Mouse (Mus musculus) ES-E14 (cell line): ENCODE data around the gene Ccdc154. TPM values are rescaled to one million over a fixed set of nuclear protein-coding genes. Genes with fewer than 3 reads are reported as not detected.

Source experiments
- DNase-seq: peaks from one replicate; pipeline ENCODE4 v3.0.0-alpha.2; 2013; ENCODE audit warnings: low read depth, low spot score
- H3K27ac ChIP-seq: 2 replicates; pipeline ENCODE4 v1.5.1; 2012; ENCODE audit warnings: low read depth, mild to moderate bottlenecking, low read length, moderate library complexity, mixed read lengths; ENCODE audit not compliant: poor library complexity, insufficient read depth, severe bottlenecking
- H3K36me3 ChIP-seq: 2 replicates; pipeline ENCODE4 v1.6.1; 2012; ENCODE audit warnings: mild to moderate bottlenecking, low read length, moderate library complexity, mixed read lengths; ENCODE audit not compliant: control insufficient read depth, poor library complexity, insufficient read depth, severe bottlenecking
- H3K4me1 ChIP-seq, 2 experiments: fragments of 150-350 bp in 1 of 2; sonication (generic) in 1 of 2; 2 replicates each; pipeline ENCODE4 v1.6.1; 2012; ENCODE audit warnings: low read length in 2 of 2, mild to moderate bottlenecking in 1 of 2, mixed read lengths in 1 of 2; ENCODE audit not compliant: control insufficient read depth in 2 of 2, insufficient read depth in 2 of 2, poor library complexity in 1 of 2
- H3K4me3 ChIP-seq, 2 experiments: fragments of 150-350 bp in 1 of 2; sonication (generic) in 1 of 2; 2 replicates each; pipeline ENCODE4 v1.5.1; 2012; ENCODE audit warnings: low read length in 2 of 2, low read depth in 1 of 2, mild to moderate bottlenecking in 1 of 2, mixed read lengths in 1 of 2; ENCODE audit not compliant: insufficient read depth in 1 of 2, poor library complexity in 1 of 2, severe bottlenecking in 1 of 2
- H3K9ac ChIP-seq: 2 replicates; pipeline ENCODE4 v1.6.1; 2012; ENCODE audit warnings: low read depth, mild to moderate bottlenecking, low read length, mixed read lengths; ENCODE audit not compliant: poor library complexity, insufficient read depth, severe bottlenecking
- H3K9me3 ChIP-seq: fragments of 150-350 bp; sonication (generic); 2 replicates; pipeline ENCODE4 v1.6.1; 2012; ENCODE audit warnings: low read depth, mild to moderate bottlenecking, low read length; ENCODE audit not compliant: control insufficient read depth, insufficient read depth
- CHD2 ChIP-seq: IDR thresholded peaks from 2 replicates; pipeline ENCODE4 v1.6.1; 2014; ENCODE audit warnings: mild to moderate bottlenecking, low read depth, low read length, inconsistent platforms
- HCFC1 ChIP-seq: IDR thresholded peaks from 2 replicates; pipeline ENCODE4 v1.6.1; 2012; ENCODE audit warnings: low read length, inconsistent platforms, borderline replicate concordance; ENCODE audit not compliant: insufficient read depth
- MAFK ChIP-seq: IDR thresholded peaks from 2 replicates; pipeline ENCODE4 v1.6.1; 2014; ENCODE audit warnings: mild to moderate bottlenecking, low read depth, low read length, inconsistent platforms; ENCODE audit not compliant: insufficient read depth
- ZC3H11A ChIP-seq: IDR thresholded peaks from 2 replicates; pipeline ENCODE4 v1.6.1; 2012; ENCODE audit warnings: low read depth, mild to moderate bottlenecking, inconsistent platforms, low read length, borderline replicate concordance
- ZNF384 ChIP-seq: IDR thresholded peaks from 2 replicates; pipeline ENCODE4 v1.6.1; 2012; ENCODE audit warnings: low read depth, low read length, inconsistent platforms
- in situ Hi-C, 2 experiments: fragments of 600-800 bp; cut with MboI; formaldehyde crosslinking; loops; one replicate each; pipeline ENCODE4 v1.15.1; 2025; ENCODE audit warnings: low sequenced_read_pairs in 2 of 2, inconsistent platforms in 1 of 2; ENCODE audit not compliant: unreplicated experiment in 2 of 2
- total RNA-seq: library from RNA; depleted of rRNA; stranded (reverse); fragments of 300-350 nt; gene quantifications from 2 replicates; pipeline ENCODE4 v1.2.3, GENCODE M21; 2012

Gene Ccdc154
- total RNA-seq, 1 experiment, result 0.18 TPM

DNA sequence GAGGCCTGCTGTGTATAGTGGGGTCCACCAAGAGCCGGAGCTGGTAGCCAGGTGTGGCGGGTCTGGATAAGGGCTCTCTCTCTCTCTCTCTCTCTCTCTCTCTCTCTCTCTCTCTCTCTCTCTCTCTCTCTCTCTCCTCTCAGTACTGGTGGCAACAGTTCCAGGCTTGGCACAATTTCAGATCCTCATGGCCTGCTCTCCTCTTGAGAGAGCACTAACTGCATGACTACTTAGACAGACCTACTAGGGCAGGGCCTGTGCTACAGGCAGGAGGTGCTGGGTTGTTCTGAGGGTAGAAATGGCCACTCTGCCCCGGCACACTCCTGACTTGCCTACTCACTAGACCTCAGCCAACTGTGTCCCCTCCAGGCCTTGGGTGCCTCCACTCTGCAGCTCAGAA lies 10.3 kb downstream of the Ccdc154 start:
- TF ChIP-seq CHD2 (no peak), HCFC1 (no peak), MAFK (no peak), ZNF384 (no peak), ZC3H11A (no peak)
- H3K27ac ChIP-seq, result no peak overlapping the region
- DNase-seq, result no peak
- H3K4me1 ChIP-seq, result peaks cover 0 to 4% of the 10 kb centered on the region in 2 experiments; a peak in 2 of 4 replicates
- H3K9ac ChIP-seq, result no peak overlapping the region
- H3K9me3 ChIP-seq, result no peaks in the 10 kb centered on the region
- in situ Hi-C loops, result no loop called here
- no peaks in the 10 kb centered on the region for H3K36me3 ChIP-seq
- H3K4me3 ChIP-seq, result no peak overlapping the region

DNA sequence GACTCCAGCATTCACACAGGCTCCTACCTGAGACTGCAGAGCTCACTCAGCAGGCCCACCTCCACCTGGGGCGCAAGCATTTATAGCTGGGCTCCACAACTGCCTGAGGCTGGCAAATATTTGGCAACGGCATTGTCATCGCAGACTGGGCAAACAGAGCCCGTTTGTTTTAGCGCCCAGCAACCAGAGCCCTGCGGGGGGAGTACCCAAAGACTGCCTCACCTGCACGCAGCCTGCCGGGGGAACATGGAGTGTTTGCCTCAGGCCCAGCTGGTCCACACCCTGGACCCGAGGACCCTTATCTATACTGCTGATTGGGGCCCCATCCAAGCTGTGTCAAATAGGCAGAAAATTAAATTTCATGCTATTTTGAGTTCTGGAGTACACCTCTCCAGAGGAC lies 13.2 kb downstream of the Ccdc154 start, which contains the start of gene Gm38655:
TSS of gene Gm38655 (minus strand) at position 61 of the 400 bp plus-strand sequence.
- H3K4me1 ChIP-seq, result peaks cover 0 to 4% of the 10 kb centered on the region in 2 experiments; a peak in 2 of 4 replicates
- TF ChIP-seq ZNF384, result no peak
- TF ChIP-seq CHD2, result no peak
- no peak for TF ChIP-seq HCFC1
- TF ChIP-seq MAFK, result no peak
- no peak for TF ChIP-seq ZC3H11A
- no peak within 1 kb of the TSS for H3K9ac ChIP-seq
- H3K36me3 ChIP-seq, result no peaks in the 10 kb centered on the region
- H3K4me3 ChIP-seq, result no peak within 1 kb of the TSS
- in situ Hi-C loops, result no loop called here
- H3K27ac ChIP-seq, result no peak within 1 kb of the TSS
- no peak for DNase-seq
- no peaks in the 10 kb centered on the region for H3K9me3 ChIP-seq

DNA sequence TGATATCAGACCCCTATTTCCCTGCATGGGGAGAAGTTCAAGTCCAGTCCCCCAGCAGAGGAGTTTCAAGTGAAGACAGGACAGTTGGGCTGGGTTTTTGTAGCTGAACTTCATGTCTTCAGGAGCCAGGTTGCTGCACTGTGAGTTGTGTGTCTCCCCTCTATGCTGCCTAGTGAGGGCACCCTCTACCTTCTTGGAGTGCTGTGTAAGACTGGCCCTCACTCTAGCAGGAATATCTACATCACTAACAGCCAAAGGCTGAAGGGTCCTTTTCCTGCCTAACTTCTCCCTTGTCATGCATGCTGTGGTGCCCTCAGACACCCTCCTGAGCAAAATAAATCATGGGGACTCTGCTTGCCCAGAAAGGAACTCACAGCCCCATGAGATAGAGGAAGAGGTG lies 21.0 kb downstream of the Ccdc154 start:
- in situ Hi-C loops, result no loop called here
- Histone ChIP-seq H3K4me1 (no peaks in the 10 kb centered on the region; a peak in 1 of 4 replicates), H3K9ac (peak overlapping the region; percentile 31), H3K36me3 (0 out of 2 replicates have a peak, but pooled peaks cover 2% of the 10 kb centered on the region), H3K4me3 (peak overlapping the region in 1 of 2 experiments; percentile 86; a peak in 2 of 4 replicates), H3K9me3 (no peaks in the 10 kb centered on the region), H3K27ac (no peak overlapping the region)
- TF ChIP-seq HCFC1 (no peak), ZC3H11A (no peak), MAFK (no peak), ZNF384 (no peak), CHD2 (no peak)
- DNase-seq, result no peak

DNA sequence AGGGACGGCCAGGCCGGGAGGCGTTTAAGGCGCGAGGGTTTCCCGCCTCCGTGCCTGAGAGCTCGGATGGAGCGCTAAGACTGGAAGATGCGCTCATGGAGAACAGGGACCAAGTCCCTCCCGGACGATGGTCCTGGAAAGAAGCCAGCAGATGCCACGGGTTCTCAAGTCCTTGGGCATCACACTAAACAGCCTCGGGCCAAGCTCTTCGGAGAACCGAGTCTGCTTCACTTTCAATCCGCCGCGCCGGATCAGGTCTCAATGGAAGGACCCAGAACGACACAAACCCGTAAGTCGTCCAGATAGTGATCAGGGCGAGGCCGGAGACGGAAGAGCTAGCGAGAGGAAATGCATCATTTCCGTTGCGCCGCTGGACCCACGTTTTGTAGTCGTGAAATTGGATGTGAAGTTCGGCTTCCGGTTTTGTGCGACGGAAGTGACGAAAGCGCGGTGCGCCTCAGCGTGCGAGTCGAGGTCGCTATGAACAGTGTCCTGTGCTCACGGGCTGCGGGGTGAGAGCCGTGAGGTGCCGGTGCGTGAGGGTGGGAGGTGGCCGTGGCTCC lies 21.9 kb downstream of the Ccdc154 start, which contains the start of gene BC003965:
TSS of gene BC003965 (plus strand) at position 426 of the 563 bp plus-strand sequence.
- Histone ChIP-seq H3K4me3 (peak within 1 kb of the TSS; percentile 81 to 86), H3K9ac (peak within 1 kb of the TSS; percentile 88), H3K9me3 (no peaks in the 10 kb centered on the region), H3K27ac (peak within 1 kb of the TSS; percentile 70), H3K36me3 (0 out of 2 replicates have a peak, but pooled peaks cover 2% of the 10 kb centered on the region), H3K4me1 (no peaks in the 10 kb centered on the region; a peak in 1 of 4 replicates)
- TF ChIP-seq HCFC1 (peak; percentile 98), ZC3H11A (no peak)
- DNase-seq, result peak; percentile 97
- in situ Hi-C loops, result no loop called here
